Mouse (Mus musculus) heart, embryonic 11.5 days (tissue): ENCODE measurements around the gene Hoxc5. TPM values are rescaled to one million over a fixed set of nuclear protein-coding genes. Genes with fewer than 3 reads are reported as not detected.
A peak's percentile ranks its signal among the peaks of the same experiment; 100 is the strongest.

Experiments
- ATAC-seq: fragments of 200-750 bp; cut with Nextera tagmentation; replicated peaks from 2 replicates; pipeline ENCODE4 v1.8.0; 2017; ENCODE audit warnings: moderate library complexity; ENCODE audit not compliant: insufficient number of reproducible peaks, low FRiP score, low TSS enrichment
- H3K27ac ChIP-seq: fragments of 300-500 bp; sonication (generic); 2 replicates; pipeline ENCODE4 v1.5.1; 2014; ENCODE audit warnings: mild to moderate bottlenecking, low read depth, low read length
- H3K27me3 ChIP-seq: fragments of 300-500 bp; sonication (generic); 2 replicates; pipeline ENCODE4 v1.6.1; 2014; ENCODE audit warnings: mild to moderate bottlenecking, low read length, mixed read lengths; ENCODE audit not compliant: control insufficient read depth, insufficient read depth
- H3K36me3 ChIP-seq: fragments of 300-500 bp; sonication (generic); 2 replicates; pipeline ENCODE4 v1.6.1; 2014; ENCODE audit warnings: mild to moderate bottlenecking, low read length, moderate library complexity, mixed read lengths; ENCODE audit not compliant: control insufficient read depth, insufficient read depth
- H3K4me1 ChIP-seq: fragments of 300-500 bp; sonication (generic); 2 replicates; pipeline ENCODE4 v1.6.1; 2014; ENCODE audit warnings: low read length; ENCODE audit not compliant: control insufficient read depth, insufficient read depth
- H3K4me2 ChIP-seq: fragments of 300-500 bp; sonication (generic); 2 replicates; pipeline ENCODE4 v1.6.1; 2014; ENCODE audit warnings: mild to moderate bottlenecking, moderate library complexity
- H3K4me3 ChIP-seq: fragments of 300-500 bp; sonication (generic); 2 replicates; pipeline ENCODE4 v1.5.1; 2014; ENCODE audit warnings: low read depth, low read length
- H3K9ac ChIP-seq: fragments of 300-500 bp; sonication (generic); 2 replicates; pipeline ENCODE4 v1.6.1; 2014; ENCODE audit warnings: mild to moderate bottlenecking, low read depth, low read length, moderate library complexity
- H3K9me3 ChIP-seq: fragments of 300-500 bp; sonication (generic); replicated peaks from 2 replicates; pipeline ENCODE4 v1.6.1; 2016; ENCODE audit warnings: low read length; ENCODE audit not compliant: control insufficient read depth
- WGBS: fragments of 180-500 bp; shearing (Covaris S2); extraction: QIAGEN DNeasy Blood & Tissue Kit; methylation state at CpG from one replicate; pipeline ENCODE4 v1.1.7; 2014; ENCODE audit not compliant: insufficient replicate concordance; 5-methylcytosine and 5-hydroxymethylcytosine counted together
- polyA plus RNA-seq: library from polyadenylated mRNA; unstranded; fragments of >200 nt; fragmentation: Nextera tagmentation; extraction: Ambion mirVana; gene quantifications from 2 replicates; pipeline ENCODE4 v1.2.1, GENCODE M21; 2014

The Hoxc5 gene
- polyA plus RNA-seq, 1 experiment from 2014 or later = 1.7 TPM

DNA sequence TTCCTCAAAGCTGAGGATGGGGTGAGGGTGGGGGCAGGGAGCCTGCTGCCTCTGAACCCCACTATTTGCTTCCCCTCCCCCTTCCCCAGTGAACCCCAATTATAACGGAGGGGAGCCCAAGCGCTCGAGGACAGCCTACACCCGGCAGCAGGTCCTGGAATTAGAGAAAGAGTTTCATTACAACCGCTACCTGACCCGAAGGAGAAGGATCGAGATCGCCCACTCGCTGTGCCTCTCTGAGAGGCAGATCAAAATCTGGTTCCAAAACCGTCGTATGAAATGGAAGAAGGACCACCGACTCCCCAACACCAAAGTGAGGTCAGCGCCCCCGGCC, 68.3 kb downstream of the Hoxc5 start:
- Histone ChIP-seq H3K27me3 (peaks cover 98% of the 10 kb centered on the region), H3K9ac (no peak overlapping the region), H3K9me3 (no peaks in the 10 kb centered on the region), H3K27ac (no peak overlapping the region), H3K4me3 (peak overlapping the region; percentile 2; the same call in 1 of the 2 replicates), H3K4me2 (peak overlapping the region; percentile 58; the same call in 1 of the 2 replicates), H3K36me3 (no peaks in the 10 kb centered on the region), H3K4me1 (no peaks in the 10 kb centered on the region)
- WGBS = 0% methylated on average over 14 of the region's 14 CpGs
- no peak for ATAC-seq

DNA sequence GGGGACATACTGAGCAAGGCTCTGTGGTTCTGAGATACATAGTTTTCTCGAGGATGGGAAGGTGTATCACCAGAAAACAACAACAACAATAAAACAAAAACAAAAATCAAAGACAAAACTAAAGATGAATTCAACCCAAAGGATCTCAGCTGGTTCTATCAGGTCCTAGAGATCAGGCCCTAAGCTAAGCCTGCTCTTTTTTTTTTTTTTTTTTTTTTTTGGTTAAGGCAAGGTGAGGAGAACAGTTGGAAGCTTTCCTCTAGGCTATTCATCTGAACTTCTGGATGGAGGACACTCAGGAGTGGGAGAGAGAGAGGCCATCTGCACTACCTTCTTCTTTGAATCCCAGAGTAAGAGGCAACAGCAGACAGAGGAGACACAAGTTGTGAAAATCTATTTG, 70.3 kb downstream of the Hoxc5 start:
- Histone ChIP-seq H3K36me3 (no peaks in the 10 kb centered on the region), H3K9ac (no peak overlapping the region), H3K4me3 (no peak overlapping the region), H3K27ac (no peak overlapping the region), H3K4me1 (no peaks in the 10 kb centered on the region), H3K27me3 (peaks cover 100% of the 10 kb centered on the region), H3K9me3 (no peaks in the 10 kb centered on the region), H3K4me2 (no peak overlapping the region)
- 20% methylated on average over 1 of the region's 1 CpGs for WGBS
- ATAC-seq = no peak

- Histone ChIP-seq H3K4me1 (no peaks in the 10 kb centered on the region), H3K27me3 (peaks cover 99% of the 10 kb centered on the region), H3K4me3 (no peak overlapping the region), H3K4me2 (no peak overlapping the region), H3K36me3 (no peaks in the 10 kb centered on the region), H3K9ac (no peak overlapping the region), H3K27ac (no peak overlapping the region), H3K9me3 (no peaks in the 10 kb centered on the region)
- no peak for ATAC-seq
- WGBS = 18% methylated on average over 10 of the region's 10 CpGs
These were observed 71.6 kb downstream of the Hoxc5 start for GRCm38 (mm10) chr15:103038701-103039480.

- no peak for ATAC-seq
- Histone ChIP-seq H3K36me3 (no peaks in the 10 kb centered on the region), H3K9ac (no peak overlapping the region), H3K4me2 (no peak overlapping the region), H3K27ac (no peak overlapping the region), H3K4me1 (no peaks in the 10 kb centered on the region), H3K9me3 (no peaks in the 10 kb centered on the region), H3K4me3 (no peak overlapping the region), H3K27me3 (peaks cover 99% of the 10 kb centered on the region)
- WGBS = 16% methylated on average over 3 of the region's 3 CpGs
These were observed 72.4 kb downstream of the Hoxc5 start for GRCm38 (mm10) chr15:103039609-103040008.

DNA sequence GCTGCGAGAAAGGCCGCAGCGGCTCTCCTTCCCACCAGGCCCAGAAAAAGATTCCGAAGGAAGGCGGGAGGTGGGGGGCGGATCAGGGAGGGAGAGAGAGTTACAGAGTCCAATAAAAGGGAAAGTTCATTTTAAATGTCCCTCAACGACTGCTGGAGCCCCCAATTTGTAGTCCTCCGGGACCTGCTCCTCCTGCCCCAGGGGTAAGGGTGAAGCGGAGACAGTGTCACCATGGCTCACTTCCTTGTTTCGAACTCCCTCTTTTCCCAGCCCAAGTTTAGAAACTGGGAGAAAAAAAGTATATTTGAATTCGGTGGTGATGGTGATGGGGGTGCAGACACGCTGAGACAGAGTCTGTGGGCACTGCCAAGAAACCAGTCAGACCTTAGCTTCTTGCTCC, 73.4 kb downstream of the Hoxc5 start:
- peaks cover 97% of the 10 kb centered on the region for H3K27me3 ChIP-seq
- 5% methylated on average over 12 of the region's 12 CpGs for WGBS
- ATAC-seq = no peak
- H3K4me1 ChIP-seq = no peaks in the 10 kb centered on the region
- H3K36me3 ChIP-seq = no peaks in the 10 kb centered on the region
- no peak overlapping the region for H3K4me2 ChIP-seq
- H3K9me3 ChIP-seq = no peaks in the 10 kb centered on the region
- H3K4me3 ChIP-seq = no peak overlapping the region
- no peak overlapping the region for H3K27ac ChIP-seq
- no peak overlapping the region for H3K9ac ChIP-seq

- H3K9ac ChIP-seq = no peak overlapping the region
- no peaks in the 10 kb centered on the region for H3K9me3 ChIP-seq
- no peak overlapping the region for H3K4me2 ChIP-seq
- ATAC-seq = no peak
- H3K27me3 ChIP-seq = peaks cover 94% of the 10 kb centered on the region
- no peaks in the 10 kb centered on the region for H3K36me3 ChIP-seq
- no peak overlapping the region for H3K27ac ChIP-seq
- H3K4me3 ChIP-seq = no peak overlapping the region
- H3K4me1 ChIP-seq = no peaks in the 10 kb centered on the region
- WGBS = 18% methylated on average over 5 of the region's 5 CpGs
These were observed 74.4 kb downstream of the Hoxc5 start for GRCm38 (mm10) chr15:103041613-103042012.

DNA sequence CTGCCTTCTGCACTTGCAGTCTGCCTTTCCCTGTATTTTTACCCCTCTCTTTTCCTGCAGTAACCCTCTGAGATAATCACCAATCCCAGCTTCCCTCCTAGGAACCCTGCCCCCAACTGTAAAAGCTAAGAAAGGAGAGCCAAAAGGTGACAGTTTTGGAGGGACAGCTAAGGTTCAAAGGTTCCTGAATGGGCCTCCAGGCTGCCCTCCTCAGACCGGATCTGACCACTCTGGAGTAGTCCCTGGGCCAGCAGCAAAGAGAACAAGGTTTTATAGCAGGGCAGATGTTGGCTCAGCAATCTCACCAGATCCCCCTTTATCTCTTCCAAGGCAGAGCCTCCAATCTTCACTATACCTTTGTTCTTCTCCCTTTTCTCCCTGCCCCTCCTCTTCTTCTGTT, 75.0 kb downstream of the Hoxc5 start:
- no peaks in the 10 kb centered on the region for H3K4me1 ChIP-seq
- no peak overlapping the region for H3K27ac ChIP-seq
- no peaks in the 10 kb centered on the region for H3K9me3 ChIP-seq
- H3K4me2 ChIP-seq = no peak overlapping the region
- H3K36me3 ChIP-seq = no peaks in the 10 kb centered on the region
- H3K9ac ChIP-seq = no peak overlapping the region
- H3K4me3 ChIP-seq = no peak overlapping the region
- no peak for ATAC-seq
- WGBS = 0% methylated on average over 1 of the region's 1 CpGs
- peaks cover 92% of the 10 kb centered on the region for H3K27me3 ChIP-seq

- no peak overlapping the region for H3K4me3 ChIP-seq
- no peak overlapping the region for H3K9ac ChIP-seq
- no peak for ATAC-seq
- H3K27me3 ChIP-seq = peaks cover 77% of the 10 kb centered on the region
- WGBS = 64% methylated on average over 2 of the region's 2 CpGs
- no peak overlapping the region for H3K27ac ChIP-seq
- H3K9me3 ChIP-seq = no peaks in the 10 kb centered on the region
- H3K36me3 ChIP-seq = no peaks in the 10 kb centered on the region
- H3K4me2 ChIP-seq = no peak overlapping the region
- H3K4me1 ChIP-seq = no peaks in the 10 kb centered on the region
These were observed 84.4 kb downstream of the Hoxc5 start for GRCm38 (mm10) chr15:103051670-103052069.

DNA sequence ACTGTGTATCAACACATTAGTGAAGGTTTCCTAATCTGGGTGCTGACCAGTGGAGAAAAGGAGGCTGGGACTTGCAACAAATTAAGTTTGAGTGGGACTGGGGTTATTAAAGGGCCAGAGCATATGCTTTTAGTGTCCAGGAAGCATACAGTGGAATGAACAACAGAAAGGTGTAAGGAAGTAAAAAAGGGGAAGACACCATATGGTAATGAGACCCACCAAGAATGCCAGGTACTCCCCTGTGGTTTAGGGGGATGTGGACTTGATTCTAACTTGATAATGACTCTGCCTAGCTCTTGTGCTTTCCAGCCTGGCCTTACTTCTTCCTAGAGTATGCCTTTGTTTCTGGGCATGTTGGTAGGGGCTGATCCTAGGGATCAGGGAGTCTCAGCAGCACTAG, 86.0 kb downstream of the Hoxc5 start:
- no peak overlapping the region for H3K27ac ChIP-seq
- H3K4me2 ChIP-seq = no peak overlapping the region
- H3K4me3 ChIP-seq = no peak overlapping the region
- H3K36me3 ChIP-seq = no peaks in the 10 kb centered on the region
- H3K27me3 ChIP-seq = peaks cover 79% of the 10 kb centered on the region
- no peaks in the 10 kb centered on the region for H3K9me3 ChIP-seq
- H3K9ac ChIP-seq = no peak overlapping the region
- no peak for ATAC-seq
- H3K4me1 ChIP-seq = no peaks in the 10 kb centered on the region
